Mouse (Mus musculus): ENCODE data around the gene Gm9964.

DNA sequence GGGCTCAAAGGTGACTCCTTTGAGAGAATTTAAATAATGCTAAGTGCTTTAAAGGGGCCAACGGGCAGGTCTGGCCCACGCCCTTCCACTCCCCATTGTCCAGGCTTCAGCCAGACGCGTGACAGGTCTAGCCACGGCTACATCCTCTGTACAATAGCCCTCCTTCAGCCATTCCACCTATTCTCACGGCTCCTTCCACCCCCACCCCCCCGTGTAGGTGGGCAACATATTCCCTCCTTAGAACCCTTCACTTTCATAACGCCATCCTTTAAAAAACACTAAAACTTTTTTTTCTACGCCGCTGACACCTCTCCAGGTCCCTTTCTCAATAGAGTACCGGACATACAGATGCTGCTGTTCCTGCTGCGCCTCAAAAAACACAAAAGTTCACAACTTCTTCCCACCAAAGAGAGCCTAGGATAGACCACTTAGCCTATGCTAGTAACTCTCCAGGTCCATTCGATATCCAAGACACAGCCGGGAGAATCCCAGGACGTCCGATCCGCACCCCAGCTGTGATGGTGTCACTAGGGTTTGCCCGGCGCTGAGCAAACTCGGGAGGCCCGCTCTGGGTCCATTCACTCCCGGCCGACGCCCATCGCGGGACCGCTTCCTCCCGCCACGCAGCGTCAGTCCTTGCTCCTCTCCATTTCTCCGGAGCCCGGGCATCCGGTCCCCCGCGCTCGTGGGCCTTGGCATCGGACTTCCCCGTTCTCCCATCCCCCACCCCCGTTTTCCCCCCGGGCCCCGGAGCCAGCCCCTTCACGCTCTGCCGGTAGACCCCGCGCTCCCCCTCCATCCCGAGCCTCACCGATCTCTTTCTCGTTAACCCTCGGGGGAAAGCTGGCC is 42.9 kb downstream of the Gm9964 start:
- TF ChIP-seq CTCF (IDR thresholded peaks at IDR 0.05; ENCODE audit: extremely low read depth, insufficient read depth, low read length) (no peak), POLR2A (IDR thresholded peaks at IDR 0.05; ENCODE audit: extremely low read depth, insufficient read depth, low read length) (no peak)

Measured in cortical plate, adult 2 months (tissue).